Mouse (Mus musculus) olfactory bulb, adult 2 months (tissue): ENCODE measurements around the gene Synpo2. TPM values are rescaled to one million over a fixed set of nuclear protein-coding genes. Genes with fewer than 3 reads are reported as not detected.

Experiments
- H3K27ac ChIP-seq: fragments of 200-500 bp; 2 replicates; pipeline ENCODE4 v1.5.1; 2012; ENCODE audit warnings: low read depth, low read length; ENCODE audit not compliant: insufficient read depth
- H3K4me1 ChIP-seq: fragments of 200-500 bp; 2 replicates; pipeline ENCODE4 v1.6.1; 2012; ENCODE audit warnings: low read length; ENCODE audit not compliant: control insufficient read depth, insufficient read depth
- H3K4me3 ChIP-seq: fragments of 200-500 bp; 2 replicates; pipeline ENCODE4 v1.5.1; 2012; ENCODE audit warnings: mild to moderate bottlenecking, low read depth, low read length, moderate library complexity; ENCODE audit not compliant: insufficient read depth
- CTCF ChIP-seq: fragments of 200-500 bp; IDR thresholded peaks from 2 replicates; pipeline ENCODE4 v1.5.1; 2012; ENCODE audit warnings: low read depth, mild to moderate bottlenecking, low read length, moderate library complexity; ENCODE audit not compliant: insufficient read depth
- POLR2A ChIP-seq: fragments of 200-500 bp; IDR thresholded peaks from 2 replicates; pipeline ENCODE4 v1.6.1; 2012; ENCODE audit warnings: mild to moderate bottlenecking, low read depth, low read length, moderate library complexity; ENCODE audit not compliant: insufficient read depth
- WGBS: fragments of 180-500 bp; shearing (Covaris S2); methylation state at CpG from one replicate; pipeline ENCODE4 v1.1.7; 2018; 5-methylcytosine and 5-hydroxymethylcytosine counted together
- polyA plus RNA-seq: library from polyadenylated mRNA; stranded (reverse); fragments of >200 nt; gene quantifications from 2 replicates; pipeline ENCODE4 v1.2.4, GENCODE M21; 2012; ENCODE audit warnings: low replicate concordance; ENCODE audit not compliant: missing spikeins, insufficient read depth, insufficient read length

The Synpo2 gene
- polyA plus RNA-seq, 1 experiment = not detected

GRCm38 (mm10) chr3:123093640-123094361 is 142.1 kb downstream of the Synpo2 start:
- TF ChIP-seq POLR2A (no peak), CTCF (no peak)
- peaks cover 9% of the 10 kb centered on the region for H3K4me1 ChIP-seq
- H3K27ac ChIP-seq = no peak overlapping the region
- no peak overlapping the region for H3K4me3 ChIP-seq
- 72% methylated on average over 11 of the region's 11 CpGs for WGBS

GRCm38 (mm10) chr3:123092913-123093639 is 142.9 kb downstream of the Synpo2 start:
- H3K4me3 ChIP-seq = no peak overlapping the region
- WGBS = 50% methylated on average over 12 of the region's 12 CpGs
- no peak for TF ChIP-seq CTCF
- TF ChIP-seq POLR2A = no peak
- H3K27ac ChIP-seq = no peak overlapping the region
- peaks cover 9% of the 10 kb centered on the region for H3K4me1 ChIP-seq

- peaks cover 9% of the 10 kb centered on the region for H3K4me1 ChIP-seq
- no peak overlapping the region for H3K4me3 ChIP-seq
- TF ChIP-seq POLR2A (no peak), CTCF (no peak)
- 29% methylated on average over 6 of the region's 6 CpGs for WGBS
- no peak overlapping the region for H3K27ac ChIP-seq
These were observed 143.5 kb downstream of the Synpo2 start for GRCm38 (mm10) chr3:123092442-123092841.

GRCm38 (mm10) chr3:123089297-123090020 is 146.5 kb downstream of the Synpo2 start:
- TF ChIP-seq POLR2A = no peak
- Histone ChIP-seq H3K4me3 (no peak overlapping the region), H3K27ac (no peak overlapping the region), H3K4me1 (peaks cover 9% of the 10 kb centered on the region)
- 92% methylated on average over 11 of the region's 11 CpGs for WGBS

- no peak overlapping the region for H3K4me3 ChIP-seq
- TF ChIP-seq CTCF (no peak), POLR2A (no peak)
- 92% methylated on average over 5 of the region's 5 CpGs for WGBS
- no peak overlapping the region for H3K27ac ChIP-seq
- H3K4me1 ChIP-seq = peaks cover 5% of the 10 kb centered on the region
These were observed 147.7 kb downstream of the Synpo2 start for GRCm38 (mm10) chr3:123088284-123088683.

GRCm38 (mm10) chr3:123085871-123086501 is 150.0 kb downstream of the Synpo2 start:
- TF ChIP-seq POLR2A = no peak
- no peak for TF ChIP-seq CTCF
- H3K27ac ChIP-seq = no peak overlapping the region
- H3K4me1 ChIP-seq = no peaks in the 10 kb centered on the region
- no peak overlapping the region for H3K4me3 ChIP-seq
- 77% methylated on average over 16 of the region's 16 CpGs for WGBS

- TF ChIP-seq CTCF (no peak), POLR2A (no peak)
These were observed 154.3 kb downstream of the Synpo2 start for GRCm38 (mm10) chr3:123081665-123082064.

GRCm38 (mm10) chr3:123080943-123081342 is 155.0 kb downstream of the Synpo2 start:
- 32% methylated on average over 7 of the region's 7 CpGs for WGBS
- TF ChIP-seq POLR2A (no peak), CTCF (no peak)

More at GRCm38 (mm10) chr3:123081665-123082064, 154.3 kb downstream of the Synpo2 start:
- 90% methylated on average over 3 of the region's 3 CpGs for WGBS
- H3K4me1 ChIP-seq = no peaks in the 10 kb centered on the region
- H3K27ac ChIP-seq = no peak overlapping the region
- H3K4me3 ChIP-seq = no peak overlapping the region

More at GRCm38 (mm10) chr3:123080943-123081342, 155.0 kb downstream of the Synpo2 start:
- Histone ChIP-seq H3K4me1 (no peaks in the 10 kb centered on the region), H3K27ac (no peak overlapping the region), H3K4me3 (no peak overlapping the region)
